Mouse (Mus musculus): ENCODE results near the gene Olfr1061. TPM values are rescaled to one million over a fixed set of nuclear protein-coding genes. Genes with fewer than 3 reads are reported as not detected.
"Not testable (repeated sequence)": the region's sequence is repeated elsewhere in the genome, so short reads cannot be mapped to it uniquely, and the experiment has no call there.

Olfr1061 gene
- not detected for polyA plus RNA-seq (2021)

- in situ Hi-C loops (cut with MboI; ENCODE audit: low pct_unique_long_range_greater_than_20kb), result no loop called here
- no peak for ATAC-seq
- POLR2A ChIA-PET, result no interaction called here
- H3K27me3 ChIP-seq, result no peaks in the 10 kb centered on the region
- no peak for DNase-seq (ENCODE audit: low read depth, low spot score)
- no peak for TF ChIP-seq CTCF (IDR thresholded peaks at IDR 0.05)
- CTCF ChIA-PET, result no interaction called here
Observed at GRCm38 (mm10) chr2:86413950-86414349, at the start of gene Olfr1061. TSS of gene Olfr1061 (minus strand) at chr2:86414050.

DNA sequence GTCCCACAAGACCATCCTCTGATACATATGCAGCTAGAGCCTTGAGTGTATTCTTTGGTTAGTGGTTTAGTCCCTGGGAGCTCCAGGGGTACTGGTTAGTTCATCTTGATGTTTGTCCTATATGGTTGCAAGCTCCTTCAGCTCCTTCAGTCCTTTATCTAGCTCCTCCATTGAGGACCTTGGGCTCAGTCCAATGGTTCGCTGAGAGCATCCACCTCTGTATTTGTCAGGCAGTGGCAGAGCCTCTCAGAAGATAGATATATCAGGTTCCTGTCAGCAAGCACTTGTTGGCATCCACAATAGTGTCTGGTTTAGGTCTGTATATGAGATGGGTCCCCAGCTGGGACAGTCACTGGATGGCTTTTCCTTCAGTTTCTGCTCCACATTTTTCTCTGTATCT, 46.6 kb upstream of the Olfr1061 start:
- ChIA-PET CTCF (no interaction called here), POLR2A (no interaction called here)
- ATAC-seq (no peak), DNase-seq (ENCODE audit: low read depth, low spot score) (no peak)
- no peak for TF ChIP-seq CTCF (IDR thresholded peaks at IDR 0.05)
- no peaks in the 10 kb centered on the region for H3K27me3 ChIP-seq
- in situ Hi-C loops (cut with MboI; ENCODE audit: low pct_unique_long_range_greater_than_20kb), result no loop called here

DNA sequence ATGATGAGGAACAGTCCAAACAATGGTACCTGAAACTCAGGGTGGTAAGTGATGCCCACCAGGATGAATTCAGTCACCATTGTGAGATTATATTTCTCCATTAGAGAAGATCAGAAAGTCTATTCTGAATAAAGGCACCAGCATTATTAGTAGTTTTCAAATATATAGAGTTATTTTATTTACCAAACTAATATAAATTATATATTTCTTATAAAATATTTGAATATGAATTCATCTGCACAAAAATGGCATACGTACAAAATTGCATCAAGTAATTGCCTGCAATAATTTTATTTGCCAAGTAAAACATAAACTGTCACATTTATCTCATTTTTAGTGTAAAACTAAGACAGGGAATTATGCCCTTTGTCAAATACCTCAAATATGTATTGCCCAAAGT, 42.3 kb upstream of the Olfr1061 start, which contains the start of gene Olfr1066:
Gene Olfr1066 (minus strand): TSS at position 101 of the 400 bp plus-strand sequence.
- CTCF ChIA-PET, result no interaction called here
- H3K27me3 ChIP-seq, result no peaks in the 10 kb centered on the region
- ATAC-seq (no peak), DNase-seq (ENCODE audit: low read depth, low spot score) (no peak)
- POLR2A ChIA-PET, result no interaction called here
- TF ChIP-seq CTCF (IDR thresholded peaks at IDR 0.05), result no peak
- in situ Hi-C loops (cut with MboI; ENCODE audit: low pct_unique_long_range_greater_than_20kb), result no loop called here

GRCm38 (mm10) chr2:86450491-86450890, 36.6 kb upstream of the Olfr1061 start, which contains the start of gene Olfr1065:
TSS of gene Olfr1065 (minus strand) at chr2:86450591.
- POLR2A ChIA-PET; H3K27me3 ChIP-seq; CTCF ChIA-PET; DNase-seq (ENCODE audit: low read depth, low spot score); ATAC-seq; in situ Hi-C loops (cut with MboI; ENCODE audit: low pct_unique_long_range_greater_than_20kb): not testable (repeated sequence)

- CTCF ChIA-PET; in situ Hi-C loops (cut with MboI; ENCODE audit: low pct_unique_long_range_greater_than_20kb); H3K27me3 ChIP-seq; ATAC-seq; DNase-seq (ENCODE audit: low read depth, low spot score); POLR2A ChIA-PET: not testable (repeated sequence)
Observed at GRCm38 (mm10) chr2:86442101-86442500, 28.3 kb upstream of the Olfr1061 start.

GRCm38 (mm10) chr2:86428511-86428910, 14.7 kb upstream of the Olfr1061 start:
- H3K27me3 ChIP-seq; POLR2A ChIA-PET; CTCF ChIA-PET; in situ Hi-C loops (cut with MboI; ENCODE audit: low pct_unique_long_range_greater_than_20kb); DNase-seq (ENCODE audit: low read depth, low spot score); ATAC-seq: not testable (repeated sequence)

GRCm38 (mm10) chr2:86426649-86427048, 12.8 kb upstream of the Olfr1061 start, which contains the start of gene Olfr1062:
TSS of gene Olfr1062 (minus strand) at chr2:86426749.
- ATAC-seq; in situ Hi-C loops (cut with MboI; ENCODE audit: low pct_unique_long_range_greater_than_20kb); CTCF ChIA-PET; H3K27me3 ChIP-seq; DNase-seq (ENCODE audit: low read depth, low spot score); POLR2A ChIA-PET: not testable (repeated sequence)

GRCm38 (mm10) chr2:86395114-86395513, 18.7 kb downstream of the Olfr1061 start:
- CTCF ChIA-PET, result no interaction called here
- no peaks in the 10 kb centered on the region for H3K27me3 ChIP-seq
- POLR2A ChIA-PET, result no interaction called here
- DNase-seq (ENCODE audit: low read depth, low spot score) (no peak), ATAC-seq (no peak)
- no peak for TF ChIP-seq CTCF (IDR thresholded peaks at IDR 0.05)
- in situ Hi-C loops (cut with MboI; ENCODE audit: low pct_unique_long_range_greater_than_20kb), result no loop called here

DNA sequence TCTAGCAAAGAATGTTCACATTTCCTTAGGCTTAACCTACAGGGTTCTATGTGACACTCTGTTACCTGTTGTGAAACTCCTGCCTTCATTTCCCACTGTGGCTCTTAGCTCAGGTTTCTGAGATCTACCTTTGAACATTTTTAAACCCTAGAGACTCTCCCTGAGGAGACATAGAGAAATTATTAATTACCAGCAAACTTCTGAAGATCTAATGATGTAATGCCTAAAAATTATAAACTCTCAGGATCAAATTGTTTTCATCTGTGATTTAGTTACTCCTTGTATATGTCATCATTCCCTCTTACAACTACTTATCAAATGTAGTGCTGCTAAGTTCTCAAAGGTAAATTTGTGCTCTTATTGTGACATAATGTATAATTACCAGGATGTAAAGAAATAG, 25.4 kb downstream of the Olfr1061 start, which contains the start of gene Olfr1058:
Gene Olfr1058 (minus strand): TSS at position 101 of the 400 bp plus-strand sequence.
- POLR2A ChIA-PET; CTCF ChIA-PET; H3K27me3 ChIP-seq; in situ Hi-C loops (cut with MboI; ENCODE audit: low pct_unique_long_range_greater_than_20kb); ATAC-seq; DNase-seq (ENCODE audit: low read depth, low spot score): not testable (repeated sequence)

DNA sequence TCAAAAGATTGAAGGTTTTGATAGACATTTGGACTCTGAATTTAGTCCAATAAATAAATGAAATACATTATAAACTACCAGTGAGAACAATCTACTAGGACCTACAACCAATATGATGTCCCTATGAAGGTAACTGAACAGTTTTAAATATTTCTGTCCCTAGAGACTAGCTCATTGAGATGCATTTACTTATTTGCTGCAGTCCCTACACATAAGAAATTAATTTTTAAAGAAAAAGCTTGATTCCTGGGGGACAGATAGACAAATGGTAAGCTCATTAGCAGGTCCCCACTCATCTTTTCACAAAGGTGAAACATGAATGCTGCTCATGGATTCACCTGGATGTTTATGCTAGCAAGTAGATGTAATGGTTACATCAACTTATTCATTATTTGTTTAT, 35.6 kb downstream of the Olfr1061 start, which contains the start of gene Olfr1057:
Gene Olfr1057 (minus strand): TSS at position 101 of the 400 bp plus-strand sequence.
- ATAC-seq (no peak), DNase-seq (ENCODE audit: low read depth, low spot score) (no peak)
- H3K27me3 ChIP-seq, result no peaks in the 10 kb centered on the region
- in situ Hi-C loops (cut with MboI; ENCODE audit: low pct_unique_long_range_greater_than_20kb), result loop anchor here (5.0 kb wide), 1 partner anchor 54 kb away; no protein-coding TSS in a partner anchor
- TF ChIP-seq CTCF (IDR thresholded peaks at IDR 0.05), result no peak
- ChIA-PET POLR2A (no interaction called here), CTCF (no interaction called here)

DNA sequence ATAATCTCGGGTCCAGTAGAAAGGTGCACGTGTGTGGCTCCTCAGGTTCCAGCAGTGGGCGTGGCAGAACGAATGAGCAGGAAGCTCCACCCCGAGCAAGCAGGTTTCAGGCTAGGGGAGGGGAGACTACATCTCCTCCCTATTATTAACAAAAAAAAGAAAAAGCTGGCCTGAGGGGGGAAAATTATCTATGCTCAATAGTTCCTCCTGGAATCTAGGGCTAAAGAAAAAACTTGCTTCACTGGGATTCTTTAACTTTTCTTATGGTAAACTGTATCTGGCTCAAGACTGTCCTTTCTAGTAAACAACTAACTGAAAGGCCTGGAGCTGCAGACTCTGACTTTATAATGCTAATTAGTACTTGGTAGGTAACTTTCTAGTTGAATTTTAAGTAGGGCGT, 47.5 kb downstream of the Olfr1061 start:
- in situ Hi-C loops (cut with MboI; ENCODE audit: low pct_unique_long_range_greater_than_20kb); DNase-seq (ENCODE audit: low read depth, low spot score); H3K27me3 ChIP-seq; CTCF ChIA-PET; POLR2A ChIA-PET; ATAC-seq: not testable (repeated sequence)

Other genes starting within 250 kb of the Olfr1061 start
- gene Olfr1043, start 246.5 kb downstream of the Olfr1061 start, polyA plus RNA-seq (2021), result not detected
- not detected for gene Olfr1044, start 236.2 kb downstream of the Olfr1061 start, polyA plus RNA-seq (2021)
- gene Olfr52, start 228.4 kb downstream of the Olfr1061 start, polyA plus RNA-seq (2021), result not detected
- not detected for gene Olfr1045, start 211.0 kb downstream of the Olfr1061 start, polyA plus RNA-seq (2021)
- gene Olfr1046, start 194.7 kb downstream of the Olfr1061 start, polyA plus RNA-seq (2021), result not detected
- not detected for gene Olfr1047, start 182.6 kb downstream of the Olfr1061 start, polyA plus RNA-seq (2021)
- gene Olfr1048, start 173.8 kb downstream of the Olfr1061 start, polyA plus RNA-seq (2021), result not detected
- not detected for gene Olfr1049, start 155.7 kb downstream of the Olfr1061 start, polyA plus RNA-seq (2021)
- not detected for gene Olfr1051, start 135.0 kb downstream of the Olfr1061 start, polyA plus RNA-seq (2021)
- gene Olfr1052, start 121.6 kb downstream of the Olfr1061 start, polyA plus RNA-seq (2021), result not detected
- gene Olfr1053, start 98.8 kb downstream of the Olfr1061 start, polyA plus RNA-seq (2021), result not detected
- not detected for gene Olfr1054, start 78.6 kb downstream of the Olfr1061 start, polyA plus RNA-seq (2021)
- gene Olfr1055, start 63.8 kb downstream of the Olfr1061 start, polyA plus RNA-seq (2021), result not detected
- not detected for gene Olfr1056, start 51.6 kb downstream of the Olfr1061 start, polyA plus RNA-seq (2021)
- not detected for gene Olfr1057, start 35.7 kb downstream of the Olfr1061 start, polyA plus RNA-seq (2021)
- gene Olfr1058, start 25.5 kb downstream of the Olfr1061 start, polyA plus RNA-seq (2021), result not detected
- not detected for gene Olfr1062, start 12.7 kb upstream of the Olfr1061 start, polyA plus RNA-seq (2021)
- gene Olfr1065, start 36.5 kb upstream of the Olfr1061 start, polyA plus RNA-seq (2021), result not detected
- not detected for gene Olfr1066, start 42.2 kb upstream of the Olfr1061 start, polyA plus RNA-seq (2021)
- not detected for gene Olfr228, start 73.3 kb upstream of the Olfr1061 start, polyA plus RNA-seq (2021)
- not detected for gene Olfr1076, start 94.4 kb upstream of the Olfr1061 start, polyA plus RNA-seq (2021)
- not detected for gene Olfr1079, start 128.4 kb upstream of the Olfr1061 start, polyA plus RNA-seq (2021)
- gene Olfr1080, start 144.2 kb upstream of the Olfr1061 start, polyA plus RNA-seq (2021), result not detected
- gene Olfr1082, start 184.9 kb upstream of the Olfr1061 start, polyA plus RNA-seq (2021), result not detected
- not detected for gene Olfr1084, start 225.7 kb upstream of the Olfr1061 start, polyA plus RNA-seq (2021)
- gene Olfr1085, start 248.0 kb upstream of the Olfr1061 start, polyA plus RNA-seq (2021), result not detected

All from Patski (cell line).